Mouse (Mus musculus) liver, embryonic 16.5 days (tissue): ENCODE measurements around the gene Pik3r4. TPM values are rescaled to one million over a fixed set of nuclear protein-coding genes. Genes with fewer than 3 reads are reported as not detected.

Experiments used
- ATAC-seq: fragments of 200-750 bp; cut with Nextera tagmentation; 2 replicates; pipeline ENCODE4 v1.8.0; 2017; ENCODE audit warnings: low read depth, mild to moderate bottlenecking, moderate number of reproducible peaks, moderate library complexity
- H3K27ac ChIP-seq: fragments of 300-500 bp; sonication (generic); 2 replicates; pipeline ENCODE4 v1.5.1; 2014; ENCODE audit warnings: mild to moderate bottlenecking, low read length
- H3K27me3 ChIP-seq: fragments of 300-500 bp; sonication (generic); 2 replicates; pipeline ENCODE4 v1.6.1; 2014; ENCODE audit warnings: low read depth, low read length, mixed read lengths; ENCODE audit not compliant: control insufficient read depth, insufficient read depth
- H3K36me3 ChIP-seq: fragments of 300-500 bp; sonication (generic); 2 replicates; pipeline ENCODE4 v1.6.1; 2014; ENCODE audit warnings: mild to moderate bottlenecking; ENCODE audit not compliant: control insufficient read depth, insufficient read depth
- H3K4me1 ChIP-seq: fragments of 300-500 bp; sonication (generic); 2 replicates; pipeline ENCODE4 v1.6.1; 2014; ENCODE audit warnings: low read depth, low read length, mixed read lengths; ENCODE audit not compliant: control insufficient read depth
- H3K4me2 ChIP-seq: fragments of 300-500 bp; sonication (generic); 2 replicates; pipeline ENCODE4 v1.6.1; 2014; ENCODE audit warnings: low read depth, low read length, mixed read lengths
- H3K4me3 ChIP-seq: fragments of 300-500 bp; sonication (generic); 2 replicates; pipeline ENCODE4 v1.5.1; 2014; ENCODE audit warnings: low read depth, mild to moderate bottlenecking, low read length
- H3K9ac ChIP-seq: fragments of 300-500 bp; sonication (generic); 2 replicates; pipeline ENCODE4 v1.6.1; 2014; ENCODE audit warnings: low read depth, low read length
- H3K9me3 ChIP-seq: fragments of 300-500 bp; sonication (generic); replicated peaks from 2 replicates; pipeline ENCODE4 v1.6.1; 2016; ENCODE audit warnings: low read length; ENCODE audit not compliant: control insufficient read depth
- WGBS: fragments of 180-500 bp; shearing (Covaris S2); extraction: QIAGEN DNeasy Blood & Tissue Kit; methylation state at CpG from one replicate; pipeline ENCODE4 v1.1.7; 2014; ENCODE audit not compliant: insufficient replicate concordance; 5-methylcytosine and 5-hydroxymethylcytosine counted together
- polyA plus RNA-seq: library from polyadenylated mRNA; unstranded; fragments of >200 nt; fragmentation: Nextera tagmentation; extraction: Ambion mirVana; gene quantifications from 2 replicates; pipeline ENCODE4 v1.2.1, GENCODE M21; 2015

Pik3r4 gene
- polyA plus RNA-seq, 1 experiment from 2014 or later = 6.4 TPM

- no peak for ATAC-seq
- no peaks in the 10 kb centered on the region for H3K27me3 ChIP-seq
- no peak overlapping the region for H3K4me2 ChIP-seq
- no peak overlapping the region for H3K4me3 ChIP-seq
- H3K9ac ChIP-seq = no peak overlapping the region
- no peaks in the 10 kb centered on the region for H3K36me3 ChIP-seq
- H3K4me1 ChIP-seq = no peaks in the 10 kb centered on the region
- no peaks in the 10 kb centered on the region for H3K9me3 ChIP-seq
- 72% methylated on average over 3 of the region's 3 CpGs for WGBS
- no peak overlapping the region for H3K27ac ChIP-seq
Observed at GRCm38 (mm10) chr9:105712049-105712448, 69.3 kb downstream of the Pik3r4 start.

GRCm38 (mm10) chr9:105719367-105719766, 76.6 kb downstream of the Pik3r4 start:
- H3K27ac ChIP-seq = no peak overlapping the region
- H3K4me1 ChIP-seq = no peaks in the 10 kb centered on the region
- no peak overlapping the region for H3K4me3 ChIP-seq
- no peaks in the 10 kb centered on the region for H3K36me3 ChIP-seq
- WGBS = 55% methylated on average over 7 of the region's 7 CpGs
- no peaks in the 10 kb centered on the region for H3K9me3 ChIP-seq
- no peaks in the 10 kb centered on the region for H3K27me3 ChIP-seq
- no peak overlapping the region for H3K4me2 ChIP-seq
- H3K9ac ChIP-seq = no peak overlapping the region
- no peak for ATAC-seq

GRCm38 (mm10) chr9:105719851-105720395, 77.1 kb downstream of the Pik3r4 start:
- H3K4me1 ChIP-seq = no peaks in the 10 kb centered on the region
- H3K27me3 ChIP-seq = no peaks in the 10 kb centered on the region
- no peak overlapping the region for H3K4me3 ChIP-seq
- H3K9ac ChIP-seq = no peak overlapping the region
- ATAC-seq = no peak
- WGBS = 39% methylated on average over 5 of the region's 5 CpGs
- no peak overlapping the region for H3K27ac ChIP-seq
- H3K9me3 ChIP-seq = no peaks in the 10 kb centered on the region
- no peaks in the 10 kb centered on the region for H3K36me3 ChIP-seq
- no peak overlapping the region for H3K4me2 ChIP-seq

GRCm38 (mm10) chr9:105720430-105720829, 77.7 kb downstream of the Pik3r4 start:
- no peaks in the 10 kb centered on the region for H3K27me3 ChIP-seq

GRCm38 (mm10) chr9:105731976-105732375, 89.2 kb downstream of the Pik3r4 start:
- no peaks in the 10 kb centered on the region for H3K36me3 ChIP-seq
- ATAC-seq = no peak
- no peak overlapping the region for H3K4me2 ChIP-seq
- H3K27me3 ChIP-seq = no peaks in the 10 kb centered on the region
- H3K9ac ChIP-seq = no peak overlapping the region
- H3K9me3 ChIP-seq = no peaks in the 10 kb centered on the region
- H3K4me1 ChIP-seq = no peaks in the 10 kb centered on the region
- H3K4me3 ChIP-seq = no peak overlapping the region
- no peak overlapping the region for H3K27ac ChIP-seq
- 54% methylated on average over 7 of the region's 7 CpGs for WGBS

More at GRCm38 (mm10) chr9:105720430-105720829, 77.7 kb downstream of the Pik3r4 start:
- no peak overlapping the region for H3K27ac ChIP-seq
- H3K9me3 ChIP-seq = no peaks in the 10 kb centered on the region
- H3K4me2 ChIP-seq = no peak overlapping the region
- H3K4me3 ChIP-seq = no peak overlapping the region
- WGBS = 63% methylated on average over 4 of the region's 4 CpGs
- no peaks in the 10 kb centered on the region for H3K36me3 ChIP-seq
- no peak overlapping the region for H3K9ac ChIP-seq
- ATAC-seq = no peak
- no peaks in the 10 kb centered on the region for H3K4me1 ChIP-seq

GRCm38 (mm10) chr9:105734651-105735050, 91.9 kb downstream of the Pik3r4 start:
- ATAC-seq = no peak
- H3K27me3 ChIP-seq = no peaks in the 10 kb centered on the region
- no peak overlapping the region for H3K4me2 ChIP-seq
- H3K4me3 ChIP-seq = no peak overlapping the region
- no peaks in the 10 kb centered on the region for H3K4me1 ChIP-seq
- no peak overlapping the region for H3K27ac ChIP-seq
- no peaks in the 10 kb centered on the region for H3K9me3 ChIP-seq
- H3K36me3 ChIP-seq = no peaks in the 10 kb centered on the region
- H3K9ac ChIP-seq = no peak overlapping the region
- WGBS = 53% methylated on average over 2 of the region's 2 CpGs

GRCm38 (mm10) chr9:105735195-105735594, 92.4 kb downstream of the Pik3r4 start:
- H3K27me3 ChIP-seq = no peaks in the 10 kb centered on the region
- no peaks in the 10 kb centered on the region for H3K4me1 ChIP-seq
- no peaks in the 10 kb centered on the region for H3K36me3 ChIP-seq
- no peak overlapping the region for H3K9ac ChIP-seq
- H3K4me3 ChIP-seq = no peak overlapping the region
- H3K9me3 ChIP-seq = no peaks in the 10 kb centered on the region
- H3K4me2 ChIP-seq = no peak overlapping the region
- no peak for ATAC-seq
- H3K27ac ChIP-seq = no peak overlapping the region
- 56% methylated on average over 5 of the region's 5 CpGs for WGBS

Other genes with a start within 250 kb of the Pik3r4 start
- 3.6 and 4.1 TPM in 2 replicates for gene Aste1, start 247.6 kb upstream of the Pik3r4 start, polyA plus RNA-seq
- 0.07 TPM in 1 of 2 replicates, not detected in the other for gene Nek11, start 247.5 kb upstream of the Pik3r4 start, polyA plus RNA-seq
- gene Atp2c1, start 115.7 kb upstream of the Pik3r4 start, polyA plus RNA-seq = 21.1 and 21.4 TPM in 2 replicates
- 0.27 and 0.42 TPM in 2 replicates for gene Col6a6, start 185.2 kb downstream of the Pik3r4 start, polyA plus RNA-seq